Comparison of ENCODE assay signal across 12 mouse cellular contexts in the genomic region with DNA sequence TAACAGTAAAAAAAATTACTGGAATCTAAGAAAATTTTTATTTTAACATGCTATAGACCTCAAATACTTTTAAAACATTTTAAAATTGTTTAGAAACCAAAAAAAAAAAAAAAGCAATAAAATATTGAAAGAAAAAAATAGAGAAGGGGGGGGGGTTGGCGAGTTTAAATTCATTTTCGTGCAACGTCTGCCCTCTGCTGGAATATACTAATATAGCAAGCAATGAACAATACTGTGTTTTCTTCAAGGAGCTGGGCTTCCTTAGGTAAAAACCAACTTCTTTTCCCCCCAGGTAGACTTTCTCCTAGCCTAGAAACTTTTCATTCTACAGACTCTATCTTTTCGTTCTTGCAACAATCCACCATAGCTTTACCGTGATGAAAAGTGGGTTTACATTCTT. TPM values are rescaled to one million over a fixed set of nuclear protein-coding genes. Genes with fewer than 3 reads are reported as not detected.
DNase-seq lines count a peak whose midpoint lies in the region; TF ChIP-seq lines count a peak whose summit lies in the region.
"Had no signal": no experiment of that assay in that cellular context is flagged by ENCODE, and none has a peak within 500 bp of the region (broad histone marks: within the 10 kb centered on the region; RNA-seq: fewer than 3 reads in every experiment).

No protein-coding gene starts in this region.

- intact Hi-C loops in heart, adult 2 months (cut with DNase I), result loop anchor here (5.0 to 10.0 kb wide), 3 partner anchors 80 to 280 kb away; no protein-coding TSS in a partner anchor
- intact Hi-C loops in heart, postnatal 25 days (cut with DNase I), result loop anchor here (5.0 kb wide), 1 partner anchor 75 kb away; no protein-coding TSS in a partner anchor

- TF ChIP-seq EP300 in heart, adult 2 months (IDR thresholded peaks at IDR 0.05; ENCODE audit: insufficient read depth, low read depth, low read length), result no peak

- no peak overlapping the region for H3K27ac ChIP-seq in heart, adult 2 months
- H3K27ac ChIP-seq: embryonic facial prominence, embryonic 13.5 days; limb, embryonic 13.5 days; neural tube, embryonic 12.5 days had no signal

- TF ChIP-seq CTCF in heart, adult 2 months (IDR thresholded peaks at IDR 0.05), result peak; percentile 79
- 0 out of 2 replicates have a peak, but pooled peaks have one; percentile 5 for TF ChIP-seq CTCF in lung, adult 2 months (IDR thresholded peaks at IDR 0.05; ENCODE audit: insufficient read depth, low read length)

- H3K79me2 ChIP-seq in heart, adult 2 months (replicated peaks; ENCODE audit: control insufficient read depth, insufficient read depth, low read length), result no peaks in the 10 kb centered on the region

- H3K4me1 ChIP-seq in heart, adult 2 months (ENCODE audit: control insufficient read depth, insufficient read depth, low read length), result no peaks in the 10 kb centered on the region
- H3K4me1 ChIP-seq in lung, adult 2 months (ENCODE audit: control insufficient read depth, insufficient read depth, low read length), result no peaks in the 10 kb centered on the region
- H3K4me1 ChIP-seq: limb, embryonic 13.5 days; neural tube, embryonic 12.5 days had no signal

- H3K27me3 ChIP-seq in heart, adult 2 months (ENCODE audit: control insufficient read depth, insufficient read depth, low read length), result no peaks in the 10 kb centered on the region
- H3K27me3 ChIP-seq: embryonic facial prominence, embryonic 13.5 days; neural tube, embryonic 12.5 days had no signal

- H3K4me3 ChIP-seq in heart, adult 2 months, result no peak overlapping the region
- H3K4me3 ChIP-seq in lung, adult 2 months (replicated peaks; ENCODE audit: extremely low read depth, low read depth, low read length), result no peak overlapping the region
- H3K4me3 ChIP-seq: embryonic facial prominence, embryonic 13.5 days; limb, embryonic 13.5 days; neural tube, embryonic 12.5 days had no signal

- TF ChIP-seq POLR2A in heart, adult 2 months (IDR thresholded peaks at IDR 0.05; ENCODE audit: insufficient read depth, low read depth, low read length), result no peak
- no peak for TF ChIP-seq POLR2A in lung, adult 2 months (IDR thresholded peaks at IDR 0.05; ENCODE audit: borderline replicate concordance, extremely low read depth, low read depth, low read length)

- H3K36me3 ChIP-seq in heart, adult 2 months (ENCODE audit: control insufficient read depth, insufficient read depth, low read length), result no peaks in the 10 kb centered on the region
- H3K36me3 ChIP-seq: embryonic facial prominence, embryonic 13.5 days; limb, embryonic 13.5 days; neural tube, embryonic 12.5 days had no signal

- 9% methylated on average over 5 of the region's 5 CpGs for WGBS in heart, adult 2 months
- WGBS in lung, adult 2 months, result 13% methylated on average over 5 of the region's 5 CpGs

- no peak overlapping the region for H3K9ac ChIP-seq in heart, adult 2 months (ENCODE audit: low read depth, low read length)
- H3K9ac ChIP-seq: embryonic facial prominence, embryonic 13.5 days; limb, embryonic 13.5 days; neural tube, embryonic 12.5 days had no signal

- DNase-seq in heart, adult 2 months, result no peak
- DNase-seq in heart, postnatal 25 days (ENCODE audit: low spot score), result no peak
- DNase-seq in lung, adult 2 months, result no peak
- DNase-seq in lung, postnatal 4 days, result no peak
- peak; percentile 46 for DNase-seq in c-Kit-negative CD71-positive TER-119-positive erythroid progenitor cells, embryonic 14.5 days (ENCODE audit: low read depth, low spot score)
- peak; percentile 74 for DNase-seq in retina, embryonic 14.5 days (ENCODE audit: low spot score)
- DNase-seq in right cerebral cortex, postnatal 10 days (ENCODE audit: low spot score in 2 of 2), result no peak
- DNase-seq in spleen, postnatal 36 days (ENCODE audit: low spot score in 2 of 2), result no peak
- DNase-seq: thymus, adult 18-20 months had no signal

RNA-seq across cellular contexts. Expression of a gene that starts 18.3 kb away (rescaled TPM):
- total RNA-seq in heart, adult 2 months (2021), result 1 to 10 TPM; 5.8 to 8.0 TPM
- 2.5 and 2.9 TPM in 2 replicates for polyA plus RNA-seq in heart, adult 2 months (2012; rRNA removed)
- 1 to 10 TPM; 4.9 to 6.7 TPM for total RNA-seq in heart, postnatal 25 days (2021)
- 7.6 and 9.7 TPM in 2 replicates for polyA plus RNA-seq in lung, adult 2 months (2012; rRNA removed)

RNA-seq across cellular contexts. Expression of a gene that starts 36.4 kb away (rescaled TPM):
- total RNA-seq in heart, adult 2 months (2021), result 10 to 100 TPM; 22.8 to 26.2 TPM
- polyA plus RNA-seq in heart, adult 2 months (2012; rRNA removed), result 12.9 and 17.8 TPM in 2 replicates
- 10 to 100 TPM; 33.7 to 37.3 TPM for total RNA-seq in heart, postnatal 25 days (2021)
- 6.8 and 9.5 TPM in 2 replicates for polyA plus RNA-seq in lung, adult 2 months (2012; rRNA removed)

RNA-seq across cellular contexts. Expression of a gene that starts 53.9 kb away (rescaled TPM):
- 1 to 10 TPM; 3.8 to 5.0 TPM for total RNA-seq in heart, adult 2 months (2021)
- polyA plus RNA-seq in heart, adult 2 months (2012; rRNA removed), result 1.4 and 4.8 TPM in 2 replicates
- total RNA-seq in heart, postnatal 25 days (2021), result 1 to 10 TPM; 3.7 to 5.9 TPM
- polyA plus RNA-seq in lung, adult 2 months (2012; rRNA removed), result 0.19 and 0.64 TPM in 2 replicates

Comparison
In these comparisons a context has a peak if more than half of its experiments do, and no peak if none do; other contexts are left out.
1. DNase-seq: peak in c-Kit-negative CD71-positive TER-119-positive erythroid progenitor cells, embryonic 14.5 days (single experiment) and retina, embryonic 14.5 days (single experiment); none in heart, adult 2 months (0 of 2), heart, postnatal 25 days (single experiment), lung, adult 2 months (single experiment), lung, postnatal 4 days (0 of 2), right cerebral cortex, postnatal 10 days (0 of 2) and spleen, postnatal 36 days (0 of 2).